8 mouse cellular contexts compared by ENCODE assay signal in the genomic region with DNA sequence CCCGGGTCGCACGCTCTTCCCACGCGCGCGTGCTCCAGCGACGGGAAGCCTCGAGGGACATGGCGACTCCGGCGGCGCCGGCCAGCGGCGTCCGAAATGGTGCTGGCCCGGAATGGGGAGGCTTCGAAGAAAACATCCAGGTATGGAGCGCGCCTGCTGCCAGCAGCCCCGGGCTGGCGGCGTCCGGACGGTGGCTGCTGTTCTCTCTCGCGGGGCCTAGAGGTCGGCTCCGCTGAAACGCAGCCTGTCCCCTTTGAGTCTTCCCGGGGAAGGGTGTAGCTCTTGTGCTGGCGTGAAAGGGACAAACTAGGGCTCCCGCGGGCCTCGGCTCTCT. TPM values are rescaled to one million over a fixed set of nuclear protein-coding genes. Genes with fewer than 3 reads are reported as not detected.
DNase-seq lines count a peak whose midpoint lies in the region; ATAC-seq and TF ChIP-seq lines count a peak whose summit lies in the region.

No protein-coding gene starts in this region.

- ATAC-seq in kidney, postnatal 0 days (replicated peaks; ENCODE audit: low FRiP score, low read depth): peak; percentile 37
- ATAC-seq in embryonic facial prominence, embryonic 11.5 days (replicated peaks; ENCODE audit: insufficient number of reproducible peaks, low FRiP score, low TSS enrichment, low read depth): 0 out of 2 replicates have a peak, but pooled peaks have one; percentile 2
- ATAC-seq in inflammation-experienced regulatory T-cells, adult 6 months: peak; percentile 25

- under 1% methylated on average over 37 of the region's 37 CpGs for WGBS in kidney, postnatal 0 days
- WGBS in embryonic facial prominence, embryonic 11.5 days: under 1% methylated on average over 37 of the region's 37 CpGs

- no peak for TF ChIP-seq CTCF in kidney, postnatal 0 days (IDR thresholded peaks at IDR 0.05; ENCODE audit: low read depth)

- peak overlapping the region; percentile 94 for H3K4me3 ChIP-seq in kidney, postnatal 0 days (replicated peaks; ENCODE audit: low read depth, low read length)
- H3K4me3 ChIP-seq in embryonic facial prominence, embryonic 11.5 days (ENCODE audit: low read depth, low read length): peak overlapping the region; percentile 89
- peak overlapping the region; percentile 81 for H3K4me3 ChIP-seq in myocyte

- H3K27ac ChIP-seq in kidney, postnatal 0 days: peak overlapping the region; percentile 91
- H3K27ac ChIP-seq in embryonic facial prominence, embryonic 11.5 days (replicated peaks; ENCODE audit: low read depth, low read length): no peak overlapping the region

- H3ac ChIP-seq in myocyte (ENCODE audit: control insufficient read depth, insufficient read length): peak overlapping the region; percentile 75

- H3K36me3 ChIP-seq in kidney, postnatal 0 days (ENCODE audit: insufficient read depth, low read length): peaks cover 41% of the 10 kb centered on the region
- H3K36me3 ChIP-seq in embryonic facial prominence, embryonic 11.5 days (replicated peaks; ENCODE audit: control insufficient read depth, insufficient read depth, low read depth, low read length): peaks cover 30% of the 10 kb centered on the region
- peaks cover 7% of the 10 kb centered on the region for H3K36me3 ChIP-seq in myocyte (ENCODE audit: control insufficient read depth, insufficient read depth)

- H3K4me2 ChIP-seq in kidney, postnatal 0 days (ENCODE audit: low read length): peak overlapping the region; percentile 90
- H3K4me2 ChIP-seq in embryonic facial prominence, embryonic 11.5 days (ENCODE audit: low read depth, low read length): peak overlapping the region; percentile 85
- H3K4me2 ChIP-seq in myocyte (ENCODE audit: low read depth): peak overlapping the region; percentile 97

- TF ChIP-seq POLR2A in myocyte (IDR thresholded peaks at IDR 0.05; ENCODE audit: insufficient read length, low read depth): no peak

- H3K9me3 ChIP-seq in kidney, postnatal 0 days (replicated peaks; ENCODE audit: low read length): no peaks in the 10 kb centered on the region
- no peaks in the 10 kb centered on the region for H3K9me3 ChIP-seq in embryonic facial prominence, embryonic 11.5 days (replicated peaks; ENCODE audit: control insufficient read depth, low read length)

- no peak for DNase-seq in kidney, postnatal 0 days (ENCODE audit: low spot score)
- no peak for DNase-seq in kidney, postnatal 10 days
- DNase-seq in embryonic facial prominence, embryonic 11.5 days (ENCODE audit: low spot score): no peak
- DNase-seq in right cerebral cortex, postnatal 36 days (ENCODE audit: low spot score in 2 of 2): no peak
- no peak for DNase-seq in cerebellum, adult 9-10 months
- DNase-seq in thymus, postnatal 0 days (ENCODE audit: low spot score): no peak

- H3K4me1 ChIP-seq in kidney, postnatal 0 days (replicated peaks; ENCODE audit: insufficient read depth, low read length): peaks cover 18% of the 10 kb centered on the region; the same call in 1 of the 2 replicates
- H3K4me1 ChIP-seq in embryonic facial prominence, embryonic 11.5 days (ENCODE audit: control insufficient read depth, insufficient read depth, low read length): no peaks in the 10 kb centered on the region; the same call in none of the 2 replicates

- H3K79me2 ChIP-seq in myocyte (ENCODE audit: control insufficient read depth, insufficient read depth): peaks cover 39% of the 10 kb centered on the region

- peak overlapping the region; percentile 98 for H3K9ac ChIP-seq in kidney, postnatal 0 days (ENCODE audit: low read depth, low read length)
- H3K9ac ChIP-seq in embryonic facial prominence, embryonic 11.5 days (replicated peaks; ENCODE audit: low read length): peak overlapping the region; percentile 85

- no peaks in the 10 kb centered on the region for H3K27me3 ChIP-seq in kidney, postnatal 0 days (ENCODE audit: insufficient read depth, low read length)
- H3K27me3 ChIP-seq in embryonic facial prominence, embryonic 11.5 days (ENCODE audit: control insufficient read depth, insufficient read depth, low read length): no peaks in the 10 kb centered on the region
- H3K27me3 ChIP-seq in myocyte (ENCODE audit: control insufficient read depth, insufficient read depth, insufficient read length): no peaks in the 10 kb centered on the region

TF ChIP-seq in myocyte, 11 proteins besides CTCF, POLR2A, EP300 and RAD21:
- no peak for TF ChIP-seq POLR2AphosphoS2 (IDR thresholded peaks at IDR 0.05; ENCODE audit: insufficient read length, low read depth)
- no peak for TF ChIP-seq USF1 (IDR thresholded peaks at IDR 0.05; ENCODE audit: low read depth)
- no peak for TF ChIP-seq SRF (IDR thresholded peaks at IDR 0.05; ENCODE audit: control insufficient read depth, insufficient read length, low read depth)
- no peak for TF ChIP-seq TCF12 (IDR thresholded peaks at IDR 0.05; ENCODE audit: insufficient read depth, poor library complexity, severe bottlenecking)
- TF ChIP-seq REST (IDR thresholded peaks at IDR 0.05; ENCODE audit: insufficient read depth, insufficient read length): no peak
- TF ChIP-seq MAX (IDR thresholded peaks at IDR 0.05; ENCODE audit: low read depth): no peak
- TF ChIP-seq TCF3 (IDR thresholded peaks at IDR 0.05; ENCODE audit: insufficient read length, low read depth): no peak
- TF ChIP-seq MYOD1 (IDR thresholded peaks at IDR 0.05; ENCODE audit: control insufficient read depth in 1 of 3, insufficient read length in 2 of 3, low read depth in 2 of 3): no peak
- no peak for TF ChIP-seq CEBPB (IDR thresholded peaks at IDR 0.05; ENCODE audit: insufficient read depth, poor library complexity, severe bottlenecking)
- no peak for TF ChIP-seq E2F4 (IDR thresholded peaks at IDR 0.05; ENCODE audit: insufficient read depth)
- TF ChIP-seq MYOG (IDR thresholded peaks at IDR 0.05; ENCODE audit: control insufficient read depth in 1 of 3, insufficient read depth in 1 of 3, insufficient read length in 2 of 3, low read depth in 2 of 3): no peak

RNA-seq across cellular contexts. Expression of a gene that starts 0.3 kb away (rescaled TPM):
- polyA plus RNA-seq in kidney, postnatal 0 days (2015; fragmentation: Nextera tagmentation; extraction: Ambion mirVana): 112 and 117 TPM in 2 replicates
- 55.3 and 63.2 TPM in 2 replicates for polyA plus RNA-seq in embryonic facial prominence, embryonic 11.5 days (2014; fragmentation: Nextera tagmentation; extraction: Ambion mirVana)
- 10 to 100 TPM; 44.2 to 58.7 (median 47.1) TPM for polyA plus RNA-seq in inflammation-experienced regulatory T-cells, adult 6 months (2017; shearing (Covaris generic))
- polyA plus RNA-seq in myocyte (2012; fragmentation: generic; extraction: Trizol): 112 TPM
- polyA plus RNA-seq in thymus, postnatal 0 days (2015; fragmentation: Nextera tagmentation; extraction: Ambion mirVana): 119 and 124 TPM in 2 replicates

RNA-seq across cellular contexts. Expression of a gene that starts 0.3 kb away (rescaled TPM):
- polyA plus RNA-seq in kidney, postnatal 0 days (2015; fragmentation: Nextera tagmentation; extraction: Ambion mirVana): 73.5 and 79.4 TPM in 2 replicates
- polyA plus RNA-seq in embryonic facial prominence, embryonic 11.5 days (2014; fragmentation: Nextera tagmentation; extraction: Ambion mirVana): 121 and 127 TPM in 2 replicates
- polyA plus RNA-seq in inflammation-experienced regulatory T-cells, adult 6 months (2017; shearing (Covaris generic)): 100 to 1,000 TPM in 2 of 3 experiments, 10 to 100 TPM in 1; 76.3 to 119 (median 100) TPM
- polyA plus RNA-seq in myocyte (2012; fragmentation: generic; extraction: Trizol): 105 TPM
- polyA plus RNA-seq in thymus, postnatal 0 days (2015; fragmentation: Nextera tagmentation; extraction: Ambion mirVana): 69.4 and 71.2 TPM in 2 replicates

RNA-seq across cellular contexts. Expression of a gene that starts 5.2 kb away (rescaled TPM):
- polyA plus RNA-seq in kidney, postnatal 0 days (2015; fragmentation: Nextera tagmentation; extraction: Ambion mirVana): 0.91 and 0.93 TPM in 2 replicates
- 0.89 and 1.2 TPM in 2 replicates for polyA plus RNA-seq in embryonic facial prominence, embryonic 11.5 days (2014; fragmentation: Nextera tagmentation; extraction: Ambion mirVana)
- under 1 TPM in 1 of 3 experiments, not detected in 2; 0.28 TPM for polyA plus RNA-seq in inflammation-experienced regulatory T-cells, adult 6 months (2017; shearing (Covaris generic))
- 2.0 TPM for polyA plus RNA-seq in myocyte (2012; fragmentation: generic; extraction: Trizol)
- 1.1 and 1.2 TPM in 2 replicates for polyA plus RNA-seq in thymus, postnatal 0 days (2015; fragmentation: Nextera tagmentation; extraction: Ambion mirVana)

RNA-seq across cellular contexts. Expression of a gene that starts 34.7 kb away (rescaled TPM):
- polyA plus RNA-seq in kidney, postnatal 0 days (2015; fragmentation: Nextera tagmentation; extraction: Ambion mirVana): 28.2 and 28.4 TPM in 2 replicates
- polyA plus RNA-seq in embryonic facial prominence, embryonic 11.5 days (2014; fragmentation: Nextera tagmentation; extraction: Ambion mirVana): 38.5 and 43.7 TPM in 2 replicates
- 10 to 100 TPM; 16.2 to 20.0 (median 19.1) TPM for polyA plus RNA-seq in inflammation-experienced regulatory T-cells, adult 6 months (2017; shearing (Covaris generic))
- 50.9 TPM for polyA plus RNA-seq in myocyte (2012; fragmentation: generic; extraction: Trizol)
- polyA plus RNA-seq in thymus, postnatal 0 days (2015; fragmentation: Nextera tagmentation; extraction: Ambion mirVana): 26.8 and 27.6 TPM in 2 replicates

RNA-seq across cellular contexts. Expression of a gene that starts 45.6 kb away (rescaled TPM):
- 23.3 and 26.7 TPM in 2 replicates for polyA plus RNA-seq in kidney, postnatal 0 days (2015; fragmentation: Nextera tagmentation; extraction: Ambion mirVana)
- 72.0 and 78.5 TPM in 2 replicates for polyA plus RNA-seq in embryonic facial prominence, embryonic 11.5 days (2014; fragmentation: Nextera tagmentation; extraction: Ambion mirVana)
- 10 to 100 TPM; 24.9 to 35.4 (median 28.8) TPM for polyA plus RNA-seq in inflammation-experienced regulatory T-cells, adult 6 months (2017; shearing (Covaris generic))
- polyA plus RNA-seq in myocyte (2012; fragmentation: generic; extraction: Trizol): 31.9 TPM
- polyA plus RNA-seq in thymus, postnatal 0 days (2015; fragmentation: Nextera tagmentation; extraction: Ambion mirVana): 25.2 and 26.8 TPM in 2 replicates
